Mouse (Mus musculus): ENCODE data around the gene Lhx6.

The Lhx6 gene

GRCm38 (mm10) chr2:36035413-36036081, 69.7 kb downstream of the Lhx6 start:
- no peak for DNase-seq (ENCODE audit: low spot score in 2 of 2)

- DNase-seq (ENCODE audit: low spot score in 2 of 2), result no peak
Observed at GRCm38 (mm10) chr2:36034898-36035297, 70.3 kb downstream of the Lhx6 start.

- DNase-seq (ENCODE audit: low spot score in 2 of 2), result no peak
Observed at GRCm38 (mm10) chr2:36033966-36034365, 71.2 kb downstream of the Lhx6 start.

- no peak for DNase-seq (ENCODE audit: low spot score in 2 of 2)
Observed at GRCm38 (mm10) chr2:36032884-36033283, 72.3 kb downstream of the Lhx6 start.
